Mouse (Mus musculus): ENCODE data around the gene Zfp706.

The Zfp706 gene

GRCm38 (mm10) chr15:36993435-36994178, 14.0 kb downstream of the Zfp706 start:
- TF ChIP-seq GATA4 (IDR thresholded peaks at IDR 0.05; ENCODE audit: insufficient replicate concordance, low read length): no peak

GRCm38 (mm10) chr15:36991353-36991752, 16.2 kb downstream of the Zfp706 start:
- no peak for TF ChIP-seq GATA4 (IDR thresholded peaks at IDR 0.05; ENCODE audit: insufficient replicate concordance, low read length)

GRCm38 (mm10) chr15:36989922-36990321, 17.7 kb downstream of the Zfp706 start:
- TF ChIP-seq GATA4 (IDR thresholded peaks at IDR 0.05; ENCODE audit: insufficient replicate concordance, low read length): no peak

GRCm38 (mm10) chr15:36988718-36989115, 18.9 kb downstream of the Zfp706 start:
- TF ChIP-seq GATA4 (IDR thresholded peaks at IDR 0.05; ENCODE audit: insufficient replicate concordance, low read length): no peak

- TF ChIP-seq GATA4 (IDR thresholded peaks at IDR 0.05; ENCODE audit: insufficient replicate concordance, low read length): no peak
Observed at GRCm38 (mm10) chr15:36987976-36988717, 19.4 kb downstream of the Zfp706 start.

- TF ChIP-seq GATA4 (IDR thresholded peaks at IDR 0.05; ENCODE audit: insufficient replicate concordance, low read length): no peak
Observed at GRCm38 (mm10) chr15:36987211-36987877, 20.2 kb downstream of the Zfp706 start.

- no peak for TF ChIP-seq GATA4 (IDR thresholded peaks at IDR 0.05; ENCODE audit: insufficient replicate concordance, low read length)
Observed at GRCm38 (mm10) chr15:36985567-36985925, 22.0 kb downstream of the Zfp706 start.

GRCm38 (mm10) chr15:36984921-36985566, 22.5 kb downstream of the Zfp706 start:
- no peak for TF ChIP-seq GATA4 (IDR thresholded peaks at IDR 0.05; ENCODE audit: insufficient replicate concordance, low read length)

GRCm38 (mm10) chr15:36983455-36983854, 24.1 kb downstream of the Zfp706 start:
- no peak for TF ChIP-seq GATA4 (IDR thresholded peaks at IDR 0.05; ENCODE audit: insufficient replicate concordance, low read length)

- TF ChIP-seq GATA4 (IDR thresholded peaks at IDR 0.05; ENCODE audit: insufficient replicate concordance, low read length): no peak
Observed at GRCm38 (mm10) chr15:36980238-36980637, 27.3 kb downstream of the Zfp706 start.

GRCm38 (mm10) chr15:36979488-36980201, 27.9 kb downstream of the Zfp706 start:
- TF ChIP-seq GATA4 (IDR thresholded peaks at IDR 0.05; ENCODE audit: insufficient replicate concordance, low read length): no peak

- TF ChIP-seq GATA4 (IDR thresholded peaks at IDR 0.05; ENCODE audit: insufficient replicate concordance, low read length): no peak
Observed at GRCm38 (mm10) chr15:36979159-36979487, 28.4 kb downstream of the Zfp706 start.

- TF ChIP-seq GATA4 (IDR thresholded peaks at IDR 0.05; ENCODE audit: insufficient replicate concordance, low read length): no peak
Observed at GRCm38 (mm10) chr15:36977823-36978222, 29.8 kb downstream of the Zfp706 start.

GRCm38 (mm10) chr15:36975690-36976089, 31.9 kb downstream of the Zfp706 start:
- TF ChIP-seq GATA4 (IDR thresholded peaks at IDR 0.05; ENCODE audit: insufficient replicate concordance, low read length): no peak

GRCm38 (mm10) chr15:36975256-36975620, 32.3 kb downstream of the Zfp706 start:
- TF ChIP-seq GATA4 (IDR thresholded peaks at IDR 0.05; ENCODE audit: insufficient replicate concordance, low read length): no peak

All from liver, adult (tissue).